21 mouse cellular contexts compared by ENCODE assay signal in genomic region chr2:172406173-172406572, GRCm38 (mm10). TPM values are rescaled to one million over a fixed set of nuclear protein-coding genes. Genes with fewer than 3 reads are reported as not detected.
DNase-seq lines count a peak whose midpoint lies in the region; ATAC-seq and TF ChIP-seq lines count a peak whose summit lies in the region.
"Had no signal": no experiment of that assay in that cellular context is flagged by ENCODE, and none has a peak within 500 bp of the region (broad histone marks: within the 10 kb centered on the region; RNA-seq: fewer than 3 reads in every experiment).

No protein-coding gene starts in this region.

- no peak for DNase-seq in limb, embryonic 14.5 days (ENCODE audit: low spot score)
- no peak for DNase-seq in limb, embryonic 10.5 days (ENCODE audit: low spot score)
- DNase-seq in left cerebral cortex, postnatal 36 days (ENCODE audit: low spot score in 2 of 2): no peak
- no peak for DNase-seq in layer of hippocampus, postnatal 36 days
- DNase-seq: adrenal gland, adult 2 months; adrenal gland, postnatal 25 days; cerebellum, adult 18-20 months; cerebellum, adult 9-11 months; cerebellum, postnatal 36 days; gastrocnemius, adult 2 months; gastrocnemius, postnatal 25 days; heart, adult 11 months; heart, postnatal 10 days had no signal

- H3K79me2 ChIP-seq in macrophage (ENCODE audit: inconsistent target): no peaks in the 10 kb centered on the region

- H3K4me1 ChIP-seq in limb, embryonic 14.5 days (ENCODE audit: control insufficient read depth, insufficient read depth, low read length): no peaks in the 10 kb centered on the region
- 0 out of 2 replicates have a peak, but pooled peaks cover 2% of the 10 kb centered on the region for H3K4me1 ChIP-seq in limb, embryonic 10.5 days
- H3K4me1 ChIP-seq in brown adipose tissue, adult 24 weeks (ENCODE audit: control insufficient read depth, insufficient read depth, insufficient read length, low read length): no peaks in the 10 kb centered on the region
- H3K4me1 ChIP-seq in liver, embryonic 12.5 days: peaks cover 9% of the 10 kb centered on the region
- H3K4me1 ChIP-seq: hindbrain, embryonic 13.5 days had no signal

- no peak overlapping the region for H3K4me3 ChIP-seq in limb, embryonic 14.5 days (replicated peaks; ENCODE audit: low read length)
- no peak overlapping the region for H3K4me3 ChIP-seq in limb, embryonic 10.5 days
- no peak overlapping the region for H3K4me3 ChIP-seq in brown adipose tissue, adult 24 weeks (ENCODE audit: insufficient read depth, low read depth, low read length)
- H3K4me3 ChIP-seq in macrophage (ENCODE audit: inconsistent target): no peak overlapping the region
- no peak overlapping the region for H3K4me3 ChIP-seq in liver, embryonic 12.5 days
- H3K4me3 ChIP-seq: embryonic facial prominence, embryonic 10.5 days; gastrocnemius, adult 2 months; hindbrain, embryonic 13.5 days had no signal

- 0 out of 2 replicates have a peak overlapping the region, but pooled peaks have one; percentile 7 for H3K9ac ChIP-seq in limb, embryonic 14.5 days (ENCODE audit: low read depth, low read length, severe bottlenecking)
- H3K9ac ChIP-seq in liver, embryonic 12.5 days: no peak overlapping the region
- H3K9ac ChIP-seq: hindbrain, embryonic 13.5 days had no signal

- H3K36me3 ChIP-seq in limb, embryonic 14.5 days (ENCODE audit: control insufficient read depth, insufficient read depth, low read length): no peaks in the 10 kb centered on the region
- no peaks in the 10 kb centered on the region for H3K36me3 ChIP-seq in limb, embryonic 10.5 days
- no peaks in the 10 kb centered on the region for H3K36me3 ChIP-seq in macrophage (ENCODE audit: inconsistent target)
- H3K36me3 ChIP-seq in liver, embryonic 12.5 days: no peaks in the 10 kb centered on the region
- H3K36me3 ChIP-seq: embryonic facial prominence, embryonic 10.5 days; hindbrain, embryonic 13.5 days had no signal

- no peaks in the 10 kb centered on the region for H3K27me3 ChIP-seq in limb, embryonic 14.5 days (ENCODE audit: control insufficient read depth, insufficient read depth, low read length)
- no peaks in the 10 kb centered on the region for H3K27me3 ChIP-seq in limb, embryonic 10.5 days (ENCODE audit: low read depth, poor library complexity, severe bottlenecking)
- no peaks in the 10 kb centered on the region for H3K27me3 ChIP-seq in liver, embryonic 12.5 days (replicated peaks)
- H3K27me3 ChIP-seq: hindbrain, embryonic 13.5 days had no signal

- WGBS in limb, embryonic 14.5 days: 74% methylated on average over 4 of the region's 4 CpGs
- 87% methylated on average over 4 of the region's 4 CpGs for WGBS in limb, embryonic 10.5 days
- WGBS in macrophage (ENCODE audit: missing documents): 32% methylated on average over 4 of the region's 4 CpGs
- 39% methylated on average over 4 of the region's 4 CpGs for WGBS in liver, embryonic 12.5 days (ENCODE audit: insufficient replicate concordance)

- ATAC-seq in limb, embryonic 14.5 days (ENCODE audit: low FRiP score, low read depth): no peak
- ATAC-seq in liver, embryonic 12.5 days: no peak
- ATAC-seq: forebrain, embryonic 14.5 days; hindbrain, postnatal 0 days had no signal

- no peak for TF ChIP-seq POLR2A in limb, embryonic 14.5 days (IDR thresholded peaks at IDR 0.05; ENCODE audit: borderline replicate concordance, extremely low read depth, insufficient read depth, insufficient read length)

- H3K27ac ChIP-seq in limb, embryonic 14.5 days (replicated peaks; ENCODE audit: low read depth, low read length): no peak overlapping the region
- H3K27ac ChIP-seq in limb, embryonic 10.5 days: no peak overlapping the region
- peak overlapping the region; percentile 27; the same call in 1 of the 2 replicates for H3K27ac ChIP-seq in brown adipose tissue, adult 24 weeks (replicated peaks; ENCODE audit: low read depth, low read length)
- peak overlapping the region; percentile 46 for H3K27ac ChIP-seq in macrophage
- no peak overlapping the region for H3K27ac ChIP-seq in liver, embryonic 12.5 days
- H3K27ac ChIP-seq: embryonic facial prominence, embryonic 10.5 days; gastrocnemius, adult 2 months; hindbrain, embryonic 13.5 days; hindbrain, postnatal 0 days had no signal

- H3K9me3 ChIP-seq in limb, embryonic 14.5 days (ENCODE audit: control insufficient read depth, low read length): no peaks in the 10 kb centered on the region
- H3K9me3 ChIP-seq in limb, embryonic 10.5 days (replicated peaks): no peaks in the 10 kb centered on the region
- no peaks in the 10 kb centered on the region for H3K9me3 ChIP-seq in liver, embryonic 12.5 days (replicated peaks)
- H3K9me3 ChIP-seq: embryonic facial prominence, embryonic 10.5 days; hindbrain, embryonic 13.5 days had no signal

- intact Hi-C loops in left cerebral cortex, postnatal 36 days (cut with DNase I): no loop called here

- H3K4me2 ChIP-seq in limb, embryonic 14.5 days (replicated peaks; ENCODE audit: low read depth, low read length, severe bottlenecking): no peak overlapping the region
- no peak overlapping the region for H3K4me2 ChIP-seq in liver, embryonic 12.5 days
- H3K4me2 ChIP-seq: hindbrain, embryonic 13.5 days had no signal

RNA-seq across cellular contexts. Expression of gene Cass4, which starts 12.6 kb away (rescaled TPM):
- 0.16 and 0.33 TPM in 2 replicates for polyA plus RNA-seq in limb, embryonic 14.5 days (2012; rRNA removed)
- 0.28 and 0.50 TPM in 2 replicates for polyA plus RNA-seq in limb, embryonic 14.5 days (2014; fragmentation: Nextera tagmentation; extraction: Ambion mirVana)
- polyA plus RNA-seq in limb, embryonic 10.5 days (2016; fragmentation: Nextera tagmentation; extraction: Ambion mirVana): 0.11 and 0.39 TPM in 2 replicates
- 0.63 and 0.75 TPM in 2 replicates for polyA plus RNA-seq in brown adipose tissue, adult 24 weeks (2012; ENCODE audit: insufficient read depth, insufficient read length, missing spikeins)
- total RNA-seq in macrophage (2018; cell fraction: chromatin; rRNA removed): 1 to 10 TPM in 14 of 26 experiments, under 1 TPM in 12; 0.19 to 9.7 (median 1.1) TPM
- total RNA-seq in macrophage (2018; cell fraction: cytosol; rRNA removed): 1 to 10 TPM in 10 of 26 experiments, under 1 TPM in 16; 0.13 to 4.9 (median 0.87) TPM
- total RNA-seq in macrophage (2018; cell fraction: nucleus; rRNA removed): 1 to 10 TPM in 17 of 26 experiments, under 1 TPM in 8, not detected in 1; 0.22 to 5.6 (median 1.4) TPM
- polyA plus RNA-seq in macrophage (2018): 0.40 to 3.1 TPM (median 0.60 TPM) in 3 replicates
- 1.1 and 1.4 TPM in 2 replicates for polyA plus RNA-seq in liver, embryonic 12.5 days (2016; fragmentation: Nextera tagmentation; extraction: Ambion mirVana)
- total RNA-seq in left cerebral cortex, postnatal 36 days (2021): under 1 TPM; 0.39 to 0.52 TPM
- total RNA-seq in layer of hippocampus, postnatal 36 days (2021): under 1 TPM; 0.35 TPM
- total RNA-seq: adrenal gland, postnatal 25 days had no signal

RNA-seq across cellular contexts. Expression of gene Rtf2, which starts 34.2 kb away (rescaled TPM):
- polyA plus RNA-seq in limb, embryonic 14.5 days (2012; rRNA removed): 38.5 and 45.9 TPM in 2 replicates
- 69.9 and 70.9 TPM in 2 replicates for polyA plus RNA-seq in limb, embryonic 14.5 days (2014; fragmentation: Nextera tagmentation; extraction: Ambion mirVana)
- polyA plus RNA-seq in limb, embryonic 10.5 days (2016; fragmentation: Nextera tagmentation; extraction: Ambion mirVana): 78.6 and 79.5 TPM in 2 replicates
- 91.4 and 101 TPM in 2 replicates for polyA plus RNA-seq in brown adipose tissue, adult 24 weeks (2012; ENCODE audit: insufficient read depth, insufficient read length, missing spikeins)
- total RNA-seq in macrophage (2018; cell fraction: chromatin; rRNA removed): 100 to 1,000 TPM in 18 of 26 experiments, 10 to 100 TPM in 8; 73.1 to 320 (median 125) TPM
- total RNA-seq in macrophage (2018; cell fraction: cytosol; rRNA removed): 100 to 1,000 TPM; 107 to 184 (median 136) TPM
- total RNA-seq in macrophage (2018; cell fraction: nucleus; rRNA removed): 100 to 1,000 TPM in 13 of 26 experiments, 10 to 100 TPM in 13; 67.4 to 176 (median 100) TPM
- polyA plus RNA-seq in macrophage (2018): 128 to 215 TPM (median 170 TPM) in 3 replicates
- 55.6 and 59.2 TPM in 2 replicates for polyA plus RNA-seq in liver, embryonic 12.5 days (2016; fragmentation: Nextera tagmentation; extraction: Ambion mirVana)
- 10 to 100 TPM; 71.8 to 83.1 TPM for total RNA-seq in left cerebral cortex, postnatal 36 days (2021)
- 10 to 100 TPM; 67.2 to 69.7 TPM for total RNA-seq in layer of hippocampus, postnatal 36 days (2021)

RNA-seq across cellular contexts. Expression of gene Cstf1, which starts 35.7 kb away (rescaled TPM):
- polyA plus RNA-seq in limb, embryonic 14.5 days (2012; rRNA removed): 50.7 and 58.0 TPM in 2 replicates
- 36.9 and 43.7 TPM in 2 replicates for polyA plus RNA-seq in limb, embryonic 14.5 days (2014; fragmentation: Nextera tagmentation; extraction: Ambion mirVana)
- polyA plus RNA-seq in limb, embryonic 10.5 days (2016; fragmentation: Nextera tagmentation; extraction: Ambion mirVana): 59.7 and 61.5 TPM in 2 replicates
- 12.8 and 13.6 TPM in 2 replicates for polyA plus RNA-seq in brown adipose tissue, adult 24 weeks (2012; ENCODE audit: insufficient read depth, insufficient read length, missing spikeins)
- 10 to 100 TPM in 24 of 26 experiments, 1 to 10 TPM in 2; 8.3 to 33.5 (median 15.8) TPM for total RNA-seq in macrophage (2018; cell fraction: chromatin; rRNA removed)
- total RNA-seq in macrophage (2018; cell fraction: cytosol; rRNA removed): 10 to 100 TPM in 24 of 26 experiments, 1 to 10 TPM in 2; 9.6 to 16.7 (median 14.1) TPM
- total RNA-seq in macrophage (2018; cell fraction: nucleus; rRNA removed): 10 to 100 TPM; 10.8 to 29.2 (median 14.9) TPM
- 12.6 to 20.9 TPM (median 16.2 TPM) in 3 replicates for polyA plus RNA-seq in macrophage (2018)
- 39.7 and 42.0 TPM in 2 replicates for polyA plus RNA-seq in liver, embryonic 12.5 days (2016; fragmentation: Nextera tagmentation; extraction: Ambion mirVana)
- 10 to 100 TPM; 21.3 to 22.5 TPM for total RNA-seq in left cerebral cortex, postnatal 36 days (2021)
- 10 to 100 TPM; 24.3 to 28.8 TPM for total RNA-seq in layer of hippocampus, postnatal 36 days (2021)

RNA-seq across cellular contexts. Expression of gene Aurka, which starts 35.8 kb away (rescaled TPM):
- polyA plus RNA-seq in limb, embryonic 14.5 days (2012; rRNA removed): 49.8 and 58.7 TPM in 2 replicates
- polyA plus RNA-seq in limb, embryonic 14.5 days (2014; fragmentation: Nextera tagmentation; extraction: Ambion mirVana): 85.3 and 98.9 TPM in 2 replicates
- 223 and 238 TPM in 2 replicates for polyA plus RNA-seq in limb, embryonic 10.5 days (2016; fragmentation: Nextera tagmentation; extraction: Ambion mirVana)
- polyA plus RNA-seq in brown adipose tissue, adult 24 weeks (2012; ENCODE audit: insufficient read depth, insufficient read length, missing spikeins): 1.3 TPM in 1 of 2 replicates, not detected in the other
- total RNA-seq in macrophage (2018; cell fraction: chromatin; rRNA removed): 10 to 100 TPM in 1 of 26 experiments, 1 to 10 TPM in 24, under 1 TPM in 1; 0.73 to 12.3 (median 3.2) TPM
- 1 to 10 TPM; 2.2 to 6.8 (median 3.6) TPM for total RNA-seq in macrophage (2018; cell fraction: cytosol; rRNA removed)
- 10 to 100 TPM in 1 of 26 experiments, 1 to 10 TPM in 25; 1.2 to 11.5 (median 2.4) TPM for total RNA-seq in macrophage (2018; cell fraction: nucleus; rRNA removed)
- polyA plus RNA-seq in macrophage (2018): 1.9 to 8.0 TPM (median 6.1 TPM) in 3 replicates
- polyA plus RNA-seq in liver, embryonic 12.5 days (2016; fragmentation: Nextera tagmentation; extraction: Ambion mirVana): 173 and 177 TPM in 2 replicates
- total RNA-seq in left cerebral cortex, postnatal 36 days (2021): 1 to 10 TPM; 1.1 to 1.3 TPM
- total RNA-seq in layer of hippocampus, postnatal 36 days (2021): 1 to 10 TPM; 2.2 to 2.4 TPM

RNA-seq across cellular contexts. Expression of gene Gcnt7, which starts 52.2 kb away (rescaled TPM):
- 0.03 TPM in 1 of 2 replicates, not detected in the other for polyA plus RNA-seq in limb, embryonic 14.5 days (2012; rRNA removed)
- polyA plus RNA-seq in limb, embryonic 14.5 days (2014; fragmentation: Nextera tagmentation; extraction: Ambion mirVana): 0.66 and 1.1 TPM in 2 replicates
- polyA plus RNA-seq in limb, embryonic 10.5 days (2016; fragmentation: Nextera tagmentation; extraction: Ambion mirVana): 1.9 and 2.2 TPM in 2 replicates
- polyA plus RNA-seq in brown adipose tissue, adult 24 weeks (2012; ENCODE audit: insufficient read depth, insufficient read length, missing spikeins): not detected in 2 replicates
- total RNA-seq in macrophage (2018; cell fraction: chromatin; rRNA removed): under 1 TPM in 2 of 26 experiments, not detected in 24; 0.46 to 0.50 TPM
- not detected for total RNA-seq in macrophage (2018; cell fraction: cytosol; rRNA removed)
- total RNA-seq in macrophage (2018; cell fraction: nucleus; rRNA removed): not detected
- polyA plus RNA-seq in macrophage (2018): not detected in 3 replicates
- polyA plus RNA-seq in liver, embryonic 12.5 days (2016; fragmentation: Nextera tagmentation; extraction: Ambion mirVana): 0.98 and 1.1 TPM in 2 replicates
- not detected for total RNA-seq in left cerebral cortex, postnatal 36 days (2021)
- not detected for total RNA-seq in layer of hippocampus, postnatal 36 days (2021)
- total RNA-seq: adrenal gland, adult 2 months; adrenal gland, postnatal 25 days; gastrocnemius, adult 2 months; gastrocnemius, postnatal 25 days; heart, postnatal 10 days; hindbrain, postnatal 0 days had no signal
- polyA plus RNA-seq: adrenal gland, adult 2 months; brain, embryonic 14.5 days had no signal

Comparison
In these comparisons a context has a peak if more than half of its experiments do, and no peak if none do; other contexts are left out.
1. H3K27ac ChIP-seq: peak in brown adipose tissue, adult 24 weeks (single experiment) and macrophage (single experiment); none in limb, embryonic 14.5 days (single experiment), limb, embryonic 10.5 days (single experiment) and liver, embryonic 12.5 days (single experiment).